Comparison of ENCODE assay signal across 23 mouse cellular contexts in genomic region chr2:91670038-91670437, GRCm38 (mm10). TPM values are rescaled to one million over a fixed set of nuclear protein-coding genes. Genes with fewer than 3 reads are reported as not detected.
A peak's percentile ranks its signal among the peaks of the same experiment; 100 is the strongest.
DNase-seq lines count a peak whose midpoint lies in the region; ATAC-seq and TF ChIP-seq lines count a peak whose summit lies in the region.
"Had no signal": no experiment of that assay in that cellular context is flagged by ENCODE, and none has a peak within 500 bp of the region (broad histone marks: within the 10 kb centered on the region; RNA-seq: fewer than 3 reads in every experiment).

No protein-coding gene starts in this region.

- 74% methylated on average over 6 of the region's 6 CpGs for WGBS in kidney, embryonic 16.5 days
- 78% methylated on average over 6 of the region's 6 CpGs for WGBS in lung, adult 2 months

- TF ChIP-seq CTCF in lung, adult 2 months (IDR thresholded peaks at IDR 0.05; ENCODE audit: insufficient read depth, low read length): no peak

- TF ChIP-seq POLR2A in lung, adult 2 months (IDR thresholded peaks at IDR 0.05; ENCODE audit: borderline replicate concordance, extremely low read depth, low read depth, low read length): no peak

- H3K4me1 ChIP-seq in kidney, embryonic 16.5 days (ENCODE audit: insufficient read depth, low read length): no peaks in the 10 kb centered on the region
- H3K4me1 ChIP-seq in lung, adult 2 months (ENCODE audit: control insufficient read depth, insufficient read depth, low read length): no peaks in the 10 kb centered on the region
- H3K4me1 ChIP-seq: forebrain, embryonic 10.5 days; forebrain, embryonic 13.5 days; hindbrain, embryonic 12.5 days had no signal

- ATAC-seq in kidney, embryonic 16.5 days (ENCODE audit: low FRiP score, low TSS enrichment): no peak
- ATAC-seq: activated CD4-positive, CD25-positive, alpha-beta regulatory T cell, adult 4 months; forebrain, embryonic 13.5 days; forebrain, postnatal 0 days had no signal

- no peak overlapping the region for H3K4me3 ChIP-seq in kidney, embryonic 16.5 days (ENCODE audit: low read length)
- H3K4me3 ChIP-seq in lung, adult 2 months (replicated peaks; ENCODE audit: extremely low read depth, low read depth, low read length): no peak overlapping the region
- H3K4me3 ChIP-seq: forebrain, embryonic 10.5 days; forebrain, embryonic 13.5 days; gastrocnemius, adult 2 months; hindbrain, embryonic 12.5 days had no signal

- H3K27me3 ChIP-seq in kidney, embryonic 16.5 days (ENCODE audit: insufficient read depth, low read length): no peaks in the 10 kb centered on the region
- H3K27me3 ChIP-seq: forebrain, embryonic 13.5 days; hindbrain, embryonic 12.5 days had no signal

- no peak overlapping the region for H3K27ac ChIP-seq in kidney, embryonic 16.5 days (ENCODE audit: low read length)
- H3K27ac ChIP-seq: forebrain, embryonic 10.5 days; forebrain, embryonic 13.5 days; gastrocnemius, adult 2 months; hindbrain, embryonic 12.5 days had no signal

- peaks cover 59% of the 10 kb centered on the region for H3K36me3 ChIP-seq in kidney, embryonic 16.5 days (ENCODE audit: insufficient read depth, low read length)

- DNase-seq in kidney, adult 11 months: peak; percentile 81
- DNase-seq in kidney, postnatal 4 days: no peak
- peak; percentile 79 to 84 for DNase-seq in kidney, adult 8-10 months
- DNase-seq in kidney, postnatal 36 days: peak; percentile 77 to 85
- no peak for DNase-seq in embryo, embryonic 10.5 days (ENCODE audit: low spot score)
- DNase-seq in spleen, adult 18-20 months: no peak
- no peak for DNase-seq in lung, adult 2 months
- DNase-seq: adrenal gland, postnatal 25 days; cerebellum, adult 11-12 months; cerebellum, adult 8-10 months; cerebellum, postnatal 10 days; cerebellum, postnatal 36 days; forebrain, postnatal 0 days; gastrocnemius, adult 2 months; gastrocnemius, postnatal 14 days; heart, adult 11 months had no signal

- no peaks in the 10 kb centered on the region for H3K9me3 ChIP-seq in kidney, embryonic 16.5 days (ENCODE audit: low read length)
- H3K9me3 ChIP-seq: forebrain, embryonic 10.5 days; forebrain, embryonic 13.5 days; hindbrain, embryonic 12.5 days had no signal

- H3K9ac ChIP-seq in kidney, embryonic 16.5 days (replicated peaks; ENCODE audit: low read length): no peak overlapping the region
- H3K9ac ChIP-seq: forebrain, embryonic 13.5 days; forebrain, postnatal 0 days; hindbrain, embryonic 12.5 days had no signal

- H3K4me2 ChIP-seq in kidney, embryonic 16.5 days (replicated peaks; ENCODE audit: low read depth, low read length): no peak overlapping the region
- H3K4me2 ChIP-seq: forebrain, embryonic 13.5 days; heart, embryonic 11.5 days; hindbrain, embryonic 12.5 days had no signal

RNA-seq across cellular contexts. Expression of gene Arhgap1, which starts 20.4 kb away (rescaled TPM):
- 137 and 142 TPM in 2 replicates for polyA plus RNA-seq in kidney, embryonic 16.5 days (2015; fragmentation: Nextera tagmentation; extraction: Ambion mirVana)
- polyA plus RNA-seq in lung, adult 2 months (2012; rRNA removed): 130 and 170 TPM in 2 replicates

RNA-seq across cellular contexts. Expression of gene Zfp408, which starts 20.4 kb away (rescaled TPM):
- polyA plus RNA-seq in kidney, embryonic 16.5 days (2015; fragmentation: Nextera tagmentation; extraction: Ambion mirVana): 12.6 and 13.8 TPM in 2 replicates
- 14.5 and 17.2 TPM in 2 replicates for polyA plus RNA-seq in lung, adult 2 months (2012; rRNA removed)

RNA-seq across cellular contexts. Expression of gene F2, which starts 33.8 kb away (rescaled TPM):
- polyA plus RNA-seq in kidney, embryonic 16.5 days (2015; fragmentation: Nextera tagmentation; extraction: Ambion mirVana): 1.2 and 1.8 TPM in 2 replicates
- polyA plus RNA-seq in lung, adult 2 months (2012; rRNA removed): 0.44 and 1.2 TPM in 2 replicates
- polyA plus RNA-seq: embryonic facial prominence, embryonic 11.5 days; forebrain, embryonic 10.5 days; forebrain, postnatal 0 days had no signal

RNA-seq across cellular contexts. Expression of gene Atg13, which starts 40.3 kb away (rescaled TPM):
- 29.1 and 29.2 TPM in 2 replicates for polyA plus RNA-seq in kidney, embryonic 16.5 days (2015; fragmentation: Nextera tagmentation; extraction: Ambion mirVana)
- polyA plus RNA-seq in lung, adult 2 months (2012; rRNA removed): 31.8 and 40.4 TPM in 2 replicates

RNA-seq across cellular contexts. Expression of gene Harbi1, which starts 40.6 kb away (rescaled TPM):
- 20.6 and 24.7 TPM in 2 replicates for polyA plus RNA-seq in kidney, embryonic 16.5 days (2015; fragmentation: Nextera tagmentation; extraction: Ambion mirVana)
- polyA plus RNA-seq in lung, adult 2 months (2012; rRNA removed): 1.9 and 3.5 TPM in 2 replicates

Comparison
In these comparisons a context has a peak if more than half of its experiments do, and no peak if none do; other contexts are left out.
1. DNase-seq: peak in kidney, adult 11 months (single experiment), kidney, adult 8-10 months (2 of 2) and kidney, postnatal 36 days (2 of 2); none in kidney, postnatal 4 days (0 of 2), embryo, embryonic 10.5 days (single experiment), spleen, adult 18-20 months (0 of 2) and lung, adult 2 months (single experiment).